Mouse (Mus musculus) olfactory bulb, adult 2 months (tissue): ENCODE measurements around the gene Tnk2. TPM values are rescaled to one million over a fixed set of nuclear protein-coding genes. Genes with fewer than 3 reads are reported as not detected.

Source experiments
- H3K27ac ChIP-seq: fragments of 200-500 bp; 2 replicates; pipeline ENCODE4 v1.5.1; 2012; ENCODE audit warnings: low read depth, low read length; ENCODE audit not compliant: insufficient read depth
- H3K4me1 ChIP-seq: fragments of 200-500 bp; 2 replicates; pipeline ENCODE4 v1.6.1; 2012; ENCODE audit warnings: low read length; ENCODE audit not compliant: control insufficient read depth, insufficient read depth
- H3K4me3 ChIP-seq: fragments of 200-500 bp; 2 replicates; pipeline ENCODE4 v1.5.1; 2012; ENCODE audit warnings: mild to moderate bottlenecking, low read depth, low read length, moderate library complexity; ENCODE audit not compliant: insufficient read depth
- CTCF ChIP-seq: fragments of 200-500 bp; IDR thresholded peaks from 2 replicates; pipeline ENCODE4 v1.5.1; 2012; ENCODE audit warnings: low read depth, mild to moderate bottlenecking, low read length, moderate library complexity; ENCODE audit not compliant: insufficient read depth
- POLR2A ChIP-seq: fragments of 200-500 bp; IDR thresholded peaks from 2 replicates; pipeline ENCODE4 v1.6.1; 2012; ENCODE audit warnings: mild to moderate bottlenecking, low read depth, low read length, moderate library complexity; ENCODE audit not compliant: insufficient read depth
- WGBS: fragments of 180-500 bp; shearing (Covaris S2); methylation state at CpG from one replicate; pipeline ENCODE4 v1.1.7; 2018; 5-methylcytosine and 5-hydroxymethylcytosine counted together
- polyA plus RNA-seq: library from polyadenylated mRNA; stranded (reverse); fragments of >200 nt; gene quantifications from 2 replicates; pipeline ENCODE4 v1.2.4, GENCODE M21; 2012; ENCODE audit warnings: low replicate concordance; ENCODE audit not compliant: missing spikeins, insufficient read depth, insufficient read length

Tnk2 gene
- polyA plus RNA-seq, 1 experiment: not detected

- no peak overlapping the region for H3K4me3 ChIP-seq
- TF ChIP-seq POLR2A (no peak), CTCF (no peak)
- no peaks in the 10 kb centered on the region for H3K4me1 ChIP-seq
- no peak overlapping the region for H3K27ac ChIP-seq
- WGBS: 93% methylated on average over 22 of the region's 22 CpGs
These were observed 54.2 kb downstream of the Tnk2 start for GRCm38 (mm10) chr16:32697665-32698446.

- TF ChIP-seq CTCF: no peak
- no peak for TF ChIP-seq POLR2A
- Histone ChIP-seq H3K4me1 (no peaks in the 10 kb centered on the region), H3K27ac (no peak overlapping the region), H3K4me3 (no peak overlapping the region)
- WGBS: 63% methylated on average over 7 of the region's 7 CpGs
These were observed 54.9 kb downstream of the Tnk2 start for GRCm38 (mm10) chr16:32698550-32698949.

- Histone ChIP-seq H3K4me3 (no peak overlapping the region), H3K4me1 (no peaks in the 10 kb centered on the region), H3K27ac (no peak overlapping the region)
- WGBS: 78% methylated on average over 9 of the region's 9 CpGs
- TF ChIP-seq CTCF: no peak
- TF ChIP-seq POLR2A: no peak
These were observed 59.7 kb downstream of the Tnk2 start for GRCm38 (mm10) chr16:32703312-32703912.

- Histone ChIP-seq H3K4me3 (no peak overlapping the region), H3K4me1 (no peaks in the 10 kb centered on the region), H3K27ac (no peak overlapping the region)
- TF ChIP-seq POLR2A (no peak), CTCF (no peak)
- WGBS: 100% methylated on average over 3 of the region's 3 CpGs
These were observed 61.9 kb downstream of the Tnk2 start for GRCm38 (mm10) chr16:32705606-32706005.

GRCm38 (mm10) chr16:32707111-32707823, 63.6 kb downstream of the Tnk2 start:
- Histone ChIP-seq H3K4me3 (no peak overlapping the region), H3K27ac (no peak overlapping the region), H3K4me1 (peaks cover 3% of the 10 kb centered on the region)
- TF ChIP-seq CTCF (no peak), POLR2A (no peak)
- 73% methylated on average over 17 of the region's 17 CpGs for WGBS

GRCm38 (mm10) chr16:32707824-32708456, 64.3 kb downstream of the Tnk2 start:
- Histone ChIP-seq H3K4me1 (peaks cover 3% of the 10 kb centered on the region), H3K27ac (no peak overlapping the region), H3K4me3 (no peak overlapping the region)
- 84% methylated on average over 9 of the region's 9 CpGs for WGBS
- TF ChIP-seq CTCF (no peak), POLR2A (no peak)

GRCm38 (mm10) chr16:32708457-32709033, 64.9 kb downstream of the Tnk2 start:
- H3K4me1 ChIP-seq: peaks cover 3% of the 10 kb centered on the region
- TF ChIP-seq CTCF (no peak), POLR2A (no peak)
- no peak overlapping the region for H3K27ac ChIP-seq
- no peak overlapping the region for H3K4me3 ChIP-seq
- WGBS: 90% methylated on average over 10 of the region's 10 CpGs

GRCm38 (mm10) chr16:32709116-32709515, 65.4 kb downstream of the Tnk2 start:
- TF ChIP-seq CTCF (no peak), POLR2A (no peak)
- H3K4me1 ChIP-seq: peaks cover 3% of the 10 kb centered on the region
- 93% methylated on average over 8 of the region's 8 CpGs for WGBS
- H3K4me3 ChIP-seq: no peak overlapping the region
- H3K27ac ChIP-seq: no peak overlapping the region
